Mouse (Mus musculus): ENCODE measurements at regions not wholly inside any gene's neighbourhood (a gene's known extent, or its start where the extent isn't known, plus 50 kb on each side); places are given as distances from the start of the nearest gene placed in this dataset.

- DNase-seq (ENCODE audit: low spot score in 2 of 2) = peak; percentile 4 to 23
- intact Hi-C loops (cut with DNase I) = no loop called here
Measured at GRCm38 (mm10) chr12:37632368-37632767, 185.2 kb upstream of the Dgkb start.

- intact Hi-C loops (cut with DNase I) = no loop called here
- no peak for DNase-seq (ENCODE audit: low spot score in 2 of 2)
Measured at GRCm38 (mm10) chr12:37633286-37633685, 184.2 kb upstream of the Dgkb start.

- DNase-seq (ENCODE audit: low spot score in 2 of 2) = no peak
- intact Hi-C loops (cut with DNase I) = no loop called here
Measured at GRCm38 (mm10) chr12:37646186-37646585, 171.3 kb upstream of the Dgkb start.

- intact Hi-C loops (cut with DNase I) = no loop called here
- no peak for DNase-seq (ENCODE audit: low spot score in 2 of 2)
Measured at GRCm38 (mm10) chr12:37653287-37653686, 164.2 kb upstream of the Dgkb start.

- intact Hi-C loops (cut with DNase I) = no loop called here
- no peak for DNase-seq (ENCODE audit: low spot score in 2 of 2)
Measured at GRCm38 (mm10) chr12:37654256-37654655, 163.3 kb upstream of the Dgkb start.

- intact Hi-C loops (cut with DNase I) = no loop called here
- DNase-seq (ENCODE audit: low spot score in 2 of 2) = no peak
Measured at GRCm38 (mm10) chr12:37660016-37660415, 157.5 kb upstream of the Dgkb start.

- intact Hi-C loops (cut with DNase I) = no loop called here
- no peak for DNase-seq (ENCODE audit: low spot score in 2 of 2)
Measured at GRCm38 (mm10) chr12:37682455-37683110, 134.9 kb upstream of the Dgkb start.

GRCm38 (mm10) chr12:37692584-37692983, 124.9 kb upstream of the Dgkb start:
- intact Hi-C loops (cut with DNase I) = no loop called here
- DNase-seq (ENCODE audit: low spot score in 2 of 2) = no peak
